Mouse (Mus musculus) spleen, adult 12 weeks (tissue): Measurements from ENCODE around the gene Rps13.

Source experiments
- DNase-seq: peaks from one replicate; pipeline ENCODE4 v3.0.0; 2022; ENCODE audit warnings: low spot score

Gene Rps13

DNA sequence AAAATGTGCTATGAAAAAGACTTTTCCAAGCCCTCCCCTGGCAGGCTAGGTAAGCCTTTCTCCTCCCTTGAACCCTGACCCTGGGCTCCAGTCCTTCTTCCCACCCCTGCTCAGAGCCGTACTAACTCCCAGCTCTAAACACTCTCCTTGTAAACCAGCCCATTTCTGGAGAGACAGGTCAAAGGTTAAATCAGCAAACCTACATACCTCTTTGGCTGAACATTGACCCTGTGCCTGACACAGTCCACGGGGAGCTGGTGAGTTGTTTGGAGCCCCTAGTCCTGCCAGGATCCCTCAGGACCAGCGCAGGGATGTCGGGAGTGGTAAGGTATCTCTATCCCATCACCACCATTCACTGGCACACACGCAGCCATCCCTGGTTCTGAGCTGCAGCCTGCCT is 41.6 kb downstream of the Rps13 start:
- no peak for DNase-seq

DNA sequence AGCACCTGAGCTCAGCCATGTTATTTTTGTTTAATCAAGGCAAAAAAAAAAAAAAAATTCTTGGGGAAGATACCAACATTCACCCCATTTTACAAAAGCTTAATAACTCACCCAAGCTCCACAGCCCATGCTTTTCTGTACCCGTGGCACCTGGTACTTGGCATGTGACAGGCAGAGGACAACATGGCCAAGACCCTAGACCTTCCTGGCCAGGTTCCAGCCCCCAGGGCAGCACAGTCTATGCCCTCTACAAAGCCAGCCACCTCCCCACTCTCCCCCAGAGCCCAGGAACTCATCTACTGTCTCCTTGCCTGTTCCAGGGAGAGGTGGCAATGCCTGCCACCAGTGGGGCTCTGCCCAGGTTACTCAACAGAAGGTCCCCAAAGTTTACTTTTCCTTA is 43.4 kb downstream of the Rps13 start:
- no peak for DNase-seq

DNA sequence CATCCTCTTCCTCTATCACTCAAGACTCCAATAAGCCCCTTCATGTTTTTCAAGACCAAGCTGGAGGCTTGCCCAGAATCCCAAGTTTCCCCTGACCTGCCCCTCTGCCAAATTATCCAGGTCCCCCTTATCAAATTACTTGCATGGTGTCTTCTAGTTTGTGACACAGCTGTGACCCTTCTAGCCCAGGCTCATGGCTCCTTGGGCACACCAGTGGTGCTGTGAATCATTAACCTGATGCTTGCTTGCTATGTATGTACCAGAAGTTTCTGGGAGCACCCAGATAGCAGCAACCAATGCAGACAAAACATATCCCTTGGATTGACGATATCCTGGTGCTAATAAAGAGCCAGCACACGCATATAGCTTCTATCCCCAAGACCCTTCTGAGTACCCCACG is 45.0 kb downstream of the Rps13 start:
- DNase-seq, result no peak

DNA sequence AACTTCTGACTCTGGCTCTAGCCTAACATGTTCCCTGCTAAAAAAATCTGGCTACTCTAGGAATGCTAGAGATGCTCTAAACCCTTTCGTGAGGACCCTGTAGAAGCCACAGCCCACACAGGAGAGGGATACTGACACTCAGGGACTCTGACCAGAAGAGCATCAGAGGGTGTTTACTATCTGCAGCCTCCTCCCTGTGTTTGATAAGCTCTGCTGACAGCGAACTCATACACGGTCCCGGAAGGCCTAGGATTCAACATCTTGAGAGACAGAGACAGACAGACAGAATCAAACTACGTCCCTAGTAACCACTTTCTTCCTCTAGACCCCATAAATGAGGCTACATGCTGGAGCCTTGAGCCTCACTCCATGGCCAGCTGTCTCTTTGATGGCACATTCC is 46.0 kb downstream of the Rps13 start:
- no peak for DNase-seq

DNA sequence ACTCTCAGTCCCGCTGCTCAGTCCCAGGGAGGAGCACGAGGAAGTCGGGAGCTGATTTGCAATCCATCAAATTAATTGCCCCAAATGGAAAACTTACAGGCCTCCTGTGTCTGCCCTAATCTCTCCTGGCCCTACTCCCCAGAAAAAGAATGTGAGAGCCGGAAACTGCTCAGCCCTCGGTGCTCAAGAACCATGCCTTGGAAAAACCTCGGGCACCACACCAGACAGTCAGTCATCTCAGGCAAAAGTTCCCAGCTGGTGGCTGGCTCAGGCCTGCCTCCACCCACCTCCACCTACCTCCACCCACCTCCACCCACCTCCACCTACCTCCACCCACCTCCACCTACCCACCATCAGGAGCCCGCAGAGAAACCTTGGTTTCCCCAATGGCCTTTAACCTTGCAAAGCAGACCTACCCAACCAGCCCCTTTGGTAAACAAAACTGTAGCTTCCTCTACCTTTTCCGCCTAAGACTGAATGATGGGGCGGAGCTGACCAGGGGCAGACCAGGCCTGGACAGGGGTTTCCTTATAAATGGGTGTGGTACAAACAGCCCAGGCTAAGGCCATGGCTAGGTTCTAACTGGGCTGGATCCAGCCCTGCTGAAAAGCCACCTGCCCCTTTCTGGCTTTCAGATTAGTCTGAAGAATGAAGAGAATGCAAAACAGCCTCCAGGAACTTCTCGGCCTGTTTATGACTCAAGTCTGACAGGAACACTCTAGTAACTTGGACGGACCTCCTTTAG is 47.2 kb downstream of the Rps13 start:
- no peak for DNase-seq

DNA sequence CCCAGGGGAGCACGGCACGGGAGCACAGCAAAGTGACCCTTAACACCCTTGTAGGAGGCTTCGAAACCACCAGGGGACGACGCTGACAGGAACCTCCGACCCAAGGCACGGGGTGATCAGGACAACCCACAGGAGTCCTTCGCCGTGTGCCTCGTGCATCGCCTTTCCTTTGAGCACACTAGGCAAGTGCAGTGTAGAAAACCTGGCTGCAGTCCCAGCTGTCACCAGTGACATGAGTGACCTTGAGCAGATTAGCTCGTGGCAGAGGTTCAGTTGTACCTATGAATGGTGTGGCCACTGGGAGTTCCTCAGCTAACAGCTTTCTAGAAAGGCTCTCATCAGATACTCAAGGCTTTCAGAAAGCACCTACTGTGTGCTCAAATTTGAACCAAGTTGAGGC is 47.8 kb downstream of the Rps13 start:
- DNase-seq, result no peak

DNA sequence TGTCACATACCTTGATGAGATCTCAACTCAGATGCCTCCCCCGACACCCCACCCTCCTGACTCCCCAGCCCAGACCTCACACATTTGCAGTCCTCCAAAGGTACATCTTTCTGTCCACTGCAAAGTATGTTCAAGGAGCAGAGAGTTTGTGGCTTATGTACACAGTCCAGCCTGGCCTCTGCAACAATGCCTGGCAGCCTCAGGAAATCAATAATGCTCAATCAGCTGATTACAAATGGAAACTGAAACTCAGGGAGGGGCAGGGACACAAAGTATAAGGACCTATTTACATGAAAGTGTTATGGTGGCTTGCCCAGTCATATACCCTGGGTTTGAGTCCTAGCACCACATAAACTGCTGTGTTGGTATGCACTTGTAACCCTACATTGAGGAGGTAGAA is 48.8 kb downstream of the Rps13 start:
- no peak for DNase-seq

DNA sequence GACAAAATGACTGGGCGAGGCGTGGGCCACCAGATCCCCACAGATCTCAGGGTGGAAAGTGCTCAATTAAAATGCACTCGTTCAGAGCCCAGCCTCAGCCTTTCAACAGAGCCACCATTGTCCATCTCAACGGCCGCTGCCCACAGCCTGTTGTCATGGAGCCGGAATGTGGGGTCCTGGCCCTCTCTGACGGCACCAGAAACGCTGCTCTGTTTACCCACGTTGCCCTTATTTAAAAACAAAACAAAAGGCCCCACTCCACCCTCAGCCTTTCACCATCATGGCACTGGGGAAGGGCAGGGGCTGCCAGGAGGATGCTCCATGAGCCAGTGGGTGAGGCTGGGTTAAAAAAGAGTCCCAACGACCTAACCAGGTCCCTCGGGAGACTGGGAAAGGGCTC is 51.2 kb downstream of the Rps13 start:
- no peak for DNase-seq
